In genomic region chr4:117202046-117202991, GRCm38 (mm10) we compare ENCODE assay signal across 8 mouse cellular contexts. TPM values are rescaled to one million over a fixed set of nuclear protein-coding genes. Genes with fewer than 3 reads are reported as not detected.
A peak's percentile ranks its signal among the peaks of the same experiment; 100 is the strongest.
DNase-seq lines count a peak whose midpoint lies in the region; ATAC-seq and TF ChIP-seq lines count a peak whose summit lies in the region.

No protein-coding gene starts in this region.

- H3K36me3 ChIP-seq in forebrain, embryonic 14.5 days (ENCODE audit: control insufficient read depth, insufficient read depth, low read length) = no peaks in the 10 kb centered on the region
- H3K36me3 ChIP-seq in liver, embryonic 15.5 days (replicated peaks) = no peaks in the 10 kb centered on the region

- ATAC-seq in forebrain, embryonic 14.5 days = peak; percentile 79
- ATAC-seq in liver, embryonic 15.5 days (ENCODE audit: insufficient read depth) = peak; percentile 88

- no peak for DNase-seq in left cerebral cortex, adult 2 months (ENCODE audit: extremely low spot score in 1 of 2, low spot score in 2 of 2)
- no peak for DNase-seq in left cerebral cortex, adult 9 months (ENCODE audit: low spot score in 2 of 2)
- peak; percentile 28 to 58 for DNase-seq in adrenal gland, postnatal 36 days
- DNase-seq in forebrain, embryonic 14.5 days (ENCODE audit: low spot score) = peak; percentile 90
- DNase-seq in induced T-regulatory cell, adult 2 months (ENCODE audit: low read depth) = peak; percentile 93
- DNase-seq in neural tube, embryonic 10.5 days (ENCODE audit: extremely low spot score, low spot score) = peak; percentile 65
- no peak for DNase-seq in gastrocnemius, postnatal 10 days

- peak overlapping the region; percentile 29 for H3K4me3 ChIP-seq in left cerebral cortex, adult 2 months
- H3K4me3 ChIP-seq in forebrain, embryonic 14.5 days (ENCODE audit: low read depth, low read length) = peak overlapping the region; percentile 21
- H3K4me3 ChIP-seq in liver, embryonic 15.5 days (replicated peaks) = peak overlapping the region; percentile 23

- no peaks in the 10 kb centered on the region for H3K9me3 ChIP-seq in forebrain, embryonic 14.5 days (replicated peaks; ENCODE audit: control insufficient read depth, low read length)
- H3K9me3 ChIP-seq in liver, embryonic 15.5 days (replicated peaks) = no peaks in the 10 kb centered on the region

- peak overlapping the region; percentile 54; the same call in 1 of the 2 replicates for H3K27ac ChIP-seq in left cerebral cortex, adult 2 months
- 0 out of 2 replicates have a peak overlapping the region, but pooled peaks have one; percentile 27 for H3K27ac ChIP-seq in forebrain, embryonic 14.5 days (ENCODE audit: low read depth, low read length)
- H3K27ac ChIP-seq in liver, embryonic 15.5 days (replicated peaks) = no peak overlapping the region

- peak overlapping the region; percentile 10; the same call in 1 of the 2 replicates for H3K9ac ChIP-seq in forebrain, embryonic 14.5 days (ENCODE audit: low read length)
- H3K9ac ChIP-seq in liver, embryonic 15.5 days = 0 out of 2 replicates have a peak overlapping the region, but pooled peaks have one; percentile 15

- H3K4me1 ChIP-seq in forebrain, embryonic 14.5 days (ENCODE audit: control insufficient read depth, insufficient read depth, low read length) = no peaks in the 10 kb centered on the region
- H3K4me1 ChIP-seq in liver, embryonic 15.5 days (replicated peaks) = 0 out of 2 replicates have a peak, but pooled peaks cover 4% of the 10 kb centered on the region

- peak overlapping the region; percentile 46 for H3K4me2 ChIP-seq in forebrain, embryonic 14.5 days (ENCODE audit: low read length)
- H3K4me2 ChIP-seq in liver, embryonic 15.5 days = peak overlapping the region; percentile 48

- intact Hi-C loops in left cerebral cortex, adult 2 months (cut with DNase I) = no loop called here

- H3K27me3 ChIP-seq in forebrain, embryonic 14.5 days (replicated peaks; ENCODE audit: control insufficient read depth, insufficient read depth, low read length) = no peaks in the 10 kb centered on the region
- H3K27me3 ChIP-seq in liver, embryonic 15.5 days = no peaks in the 10 kb centered on the region

- 1% methylated on average over 25 of the region's 25 CpGs for WGBS in forebrain, embryonic 14.5 days
- under 1% methylated on average over 25 of the region's 25 CpGs for WGBS in liver, embryonic 15.5 days (ENCODE audit: insufficient replicate concordance)

- TF ChIP-seq CTCF in left cerebral cortex, adult 2 months (IDR thresholded peaks at IDR 0.05) = peak; percentile 63

RNA-seq across cellular contexts. Expression of gene Kif2c, which starts 19.9 kb away (rescaled TPM):
- total RNA-seq in left cerebral cortex, adult 2 months (2021) = not detected
- 1 to 10 TPM; 2.1 to 2.3 TPM for total RNA-seq in adrenal gland, postnatal 36 days (2021)
- 38.5 and 38.6 TPM in 2 replicates for polyA plus RNA-seq in forebrain, embryonic 14.5 days (2014; fragmentation: Nextera tagmentation; extraction: Ambion mirVana)
- polyA plus RNA-seq in liver, embryonic 15.5 days (2015; fragmentation: Nextera tagmentation; extraction: Ambion mirVana) = 27.5 and 29.8 TPM in 2 replicates
- total RNA-seq in gastrocnemius, postnatal 10 days (2021) = 1 to 10 TPM; 3.8 to 6.6 TPM

RNA-seq across cellular contexts. Expression of gene Rps8, which starts 46.3 kb away (rescaled TPM):
- 100 to 1,000 TPM; 512 to 526 TPM for total RNA-seq in left cerebral cortex, adult 2 months (2021)
- total RNA-seq in adrenal gland, postnatal 36 days (2021) = 1,000 to 10,000 TPM; 1,017 to 1,149 TPM
- 621 and 797 TPM in 2 replicates for polyA plus RNA-seq in forebrain, embryonic 14.5 days (2014; fragmentation: Nextera tagmentation; extraction: Ambion mirVana)
- 536 and 611 TPM in 2 replicates for polyA plus RNA-seq in liver, embryonic 15.5 days (2015; fragmentation: Nextera tagmentation; extraction: Ambion mirVana)
- 1,000 to 10,000 TPM; 1,007 to 1,093 TPM for total RNA-seq in gastrocnemius, postnatal 10 days (2021)

RNA-seq across cellular contexts. Expression of gene Tmem53, which starts 49.4 kb away (rescaled TPM):
- total RNA-seq in left cerebral cortex, adult 2 months (2021) = 1 to 10 TPM; 5.0 to 5.4 TPM
- 10 to 100 TPM; 54.2 to 97.3 TPM for total RNA-seq in adrenal gland, postnatal 36 days (2021)
- polyA plus RNA-seq in forebrain, embryonic 14.5 days (2014; fragmentation: Nextera tagmentation; extraction: Ambion mirVana) = 7.2 and 8.0 TPM in 2 replicates
- 6.7 and 9.9 TPM in 2 replicates for polyA plus RNA-seq in liver, embryonic 15.5 days (2015; fragmentation: Nextera tagmentation; extraction: Ambion mirVana)
- 1 to 10 TPM; 5.5 to 7.6 TPM for total RNA-seq in gastrocnemius, postnatal 10 days (2021)

RNA-seq across cellular contexts. Expression of gene Armh1, which starts 49.6 kb away (rescaled TPM):
- total RNA-seq in left cerebral cortex, adult 2 months (2021) = under 1 TPM in 1 of 2 experiments, not detected in 1; 0.63 TPM
- 1 to 10 TPM; 2.8 to 3.5 TPM for total RNA-seq in adrenal gland, postnatal 36 days (2021)
- polyA plus RNA-seq in forebrain, embryonic 14.5 days (2014; fragmentation: Nextera tagmentation; extraction: Ambion mirVana) = 0.62 and 0.81 TPM in 2 replicates
- 0.12 TPM in 1 of 2 replicates, not detected in the other for polyA plus RNA-seq in liver, embryonic 15.5 days (2015; fragmentation: Nextera tagmentation; extraction: Ambion mirVana)
- under 1 TPM in 1 of 2 experiments, not detected in 1; 0.25 TPM for total RNA-seq in gastrocnemius, postnatal 10 days (2021)

Comparison
In these comparisons a context has a peak if more than half of its experiments do, and no peak if none do; other contexts are left out.
1. DNase-seq: peak in adrenal gland, postnatal 36 days (2 of 2), forebrain, embryonic 14.5 days (single experiment), induced T-regulatory cell, adult 2 months (single experiment) and neural tube, embryonic 10.5 days (single experiment); none in left cerebral cortex, adult 2 months (0 of 2), left cerebral cortex, adult 9 months (0 of 2) and gastrocnemius, postnatal 10 days (single experiment).
2. RNA of gene Tmem53, which starts 49.4 kb away (total RNA-seq): 54.2 to 97.3 TPM in adrenal gland, postnatal 36 days; 5.5 to 7.6 TPM in gastrocnemius, postnatal 10 days and 5.0 to 5.4 TPM in left cerebral cortex, adult 2 months; every median in the first group is over 4 times any median in the second.
3. Peak in every context shown above with its lines, with median percentiles within 50 percentile points of each other: H3K4me3 ChIP-seq.